Mouse (Mus musculus) limb, embryonic 11.5 days (tissue): Measurements from ENCODE around the gene Cdkl1. TPM values are rescaled to one million over a fixed set of nuclear protein-coding genes. Genes with fewer than 3 reads are reported as not detected.
A peak's percentile ranks its signal among the peaks of the same experiment; 100 is the strongest.

ENCODE experiments used
- ATAC-seq: fragments of 200-750 bp; cut with Nextera tagmentation; 2 replicates; pipeline ENCODE4 v1.8.0; 2017; ENCODE audit warnings: low read depth; ENCODE audit not compliant: insufficient number of reproducible peaks, low FRiP score, low TSS enrichment
- DNase-seq: peaks from one replicate; pipeline ENCODE4 v3.0.0-alpha.2; 2015; ENCODE audit warnings: low spot score
- H3K27ac ChIP-seq: fragments of 300-500 bp; sonication (generic); replicated peaks from 2 replicates; pipeline ENCODE4 v1.5.1; 2014; ENCODE audit warnings: low read depth, mild to moderate bottlenecking, low read length
- H3K27me3 ChIP-seq: fragments of 300-500 bp; sonication (generic); 2 replicates; pipeline ENCODE4 v1.6.1; 2014; ENCODE audit warnings: mild to moderate bottlenecking, low read length, mixed read lengths; ENCODE audit not compliant: control insufficient read depth, insufficient read depth
- H3K36me3 ChIP-seq: fragments of 300-500 bp; sonication (generic); 2 replicates; pipeline ENCODE4 v1.6.1; 2014; ENCODE audit warnings: mild to moderate bottlenecking, low read length, moderate library complexity, mixed read lengths; ENCODE audit not compliant: control insufficient read depth, insufficient read depth
- H3K4me1 ChIP-seq: fragments of 300-500 bp; sonication (generic); 2 replicates; pipeline ENCODE4 v1.6.1; 2014; ENCODE audit warnings: low read length, mixed read lengths; ENCODE audit not compliant: control insufficient read depth, insufficient read depth
- H3K4me2 ChIP-seq: fragments of 300-500 bp; sonication (generic); 2 replicates; pipeline ENCODE4 v1.6.1; 2014; ENCODE audit warnings: low read depth, mild to moderate bottlenecking, moderate library complexity; ENCODE audit not compliant: severe bottlenecking
- H3K4me3 ChIP-seq: fragments of 300-500 bp; sonication (generic); 2 replicates; pipeline ENCODE4 v1.5.1; 2014; ENCODE audit warnings: low read depth, low read length
- H3K9ac ChIP-seq: fragments of 300-500 bp; sonication (generic); 2 replicates; pipeline ENCODE4 v1.6.1; 2014; ENCODE audit warnings: mild to moderate bottlenecking, low read length
- H3K9me3 ChIP-seq: fragments of 300-500 bp; sonication (generic); 2 replicates; pipeline ENCODE4 v1.6.1; 2016; ENCODE audit warnings: low read length; ENCODE audit not compliant: control insufficient read depth
- WGBS: fragments of 180-500 bp; shearing (Covaris S2); extraction: QIAGEN DNeasy Blood & Tissue Kit; methylation state at CpG from one replicate; pipeline ENCODE4 v1.1.7; 2014; 5-methylcytosine and 5-hydroxymethylcytosine counted together
- polyA plus RNA-seq: library from polyadenylated mRNA; unstranded; fragments of >200 nt; fragmentation: Nextera tagmentation; extraction: Ambion mirVana; gene quantifications from 2 replicates; pipeline ENCODE4 v1.2.1, GENCODE M21; 2014

Cdkl1 gene
- polyA plus RNA-seq, 1 experiment from 2014 or later: 1.3 TPM

DNA sequence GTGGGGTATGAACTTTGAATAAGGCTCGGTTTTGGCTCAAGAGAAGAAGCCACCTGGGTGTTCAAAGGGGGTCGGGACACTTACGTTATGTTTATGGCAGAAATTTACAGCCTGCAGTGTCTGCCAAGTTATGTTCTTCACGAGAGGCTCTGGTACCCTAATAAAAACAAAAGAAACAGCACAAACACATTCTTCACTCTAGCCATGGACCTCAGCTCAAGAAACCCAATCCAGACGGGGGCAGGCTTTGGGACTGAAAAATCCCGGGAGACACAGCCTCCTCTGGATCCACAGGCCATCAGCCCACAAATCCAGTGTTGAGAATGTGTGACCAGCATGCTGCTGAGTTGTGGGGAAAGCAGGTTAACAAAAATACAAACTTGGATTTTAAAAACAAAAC is 31.1 kb downstream of the Cdkl1 start:
- H3K9me3 ChIP-seq: no peaks in the 10 kb centered on the region
- H3K9ac ChIP-seq: no peak overlapping the region
- WGBS: 28% methylated on average over 6 of the region's 6 CpGs
- no peaks in the 10 kb centered on the region for H3K36me3 ChIP-seq
- peaks cover 7% of the 10 kb centered on the region for H3K4me1 ChIP-seq
- DNase-seq: peak; percentile 23
- ATAC-seq: no peak
- H3K4me3 ChIP-seq: no peak overlapping the region
- no peak overlapping the region for H3K27ac ChIP-seq
- no peaks in the 10 kb centered on the region for H3K27me3 ChIP-seq
- H3K4me2 ChIP-seq: no peak overlapping the region

DNA sequence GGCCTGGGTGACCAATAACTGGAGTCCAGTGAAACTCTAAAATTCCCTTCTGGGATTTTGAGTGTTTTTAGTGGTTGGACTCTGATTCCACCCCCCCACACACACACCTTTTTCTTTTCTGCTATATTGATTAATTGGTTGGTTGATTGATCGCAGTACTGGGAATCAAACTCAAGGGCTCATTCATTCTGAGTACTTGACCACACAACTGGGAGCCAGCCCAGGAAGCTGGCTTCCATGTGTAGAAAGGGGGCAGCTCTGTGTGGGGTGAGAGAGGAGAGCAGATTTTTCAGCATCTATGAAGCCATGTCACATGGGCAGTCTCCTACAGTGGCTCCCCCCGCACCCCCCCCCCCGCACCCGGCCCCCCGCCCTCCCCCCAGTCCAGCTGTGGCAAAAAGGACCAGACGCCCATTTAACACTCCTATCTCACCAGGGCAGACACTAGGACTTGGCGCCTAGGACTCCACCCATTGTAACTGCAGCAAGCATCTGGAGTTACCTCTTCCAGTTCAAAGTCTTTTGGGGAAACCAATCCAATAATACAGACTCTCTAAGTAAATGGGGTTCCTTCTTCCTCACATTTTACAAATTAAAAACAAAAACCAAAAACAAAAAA is 31.7 kb downstream of the Cdkl1 start:
- Histone ChIP-seq H3K4me3 (no peak overlapping the region), H3K4me2 (peak overlapping the region; percentile 15; the same call in 1 of the 2 replicates), H3K4me1 (peaks cover 7% of the 10 kb centered on the region), H3K36me3 (no peaks in the 10 kb centered on the region), H3K27ac (no peak overlapping the region), H3K9ac (no peak overlapping the region), H3K9me3 (no peaks in the 10 kb centered on the region), H3K27me3 (no peaks in the 10 kb centered on the region)
- WGBS: 16% methylated on average over 7 of the region's 7 CpGs
- ATAC-seq (no peak), DNase-seq (no peak)

DNA sequence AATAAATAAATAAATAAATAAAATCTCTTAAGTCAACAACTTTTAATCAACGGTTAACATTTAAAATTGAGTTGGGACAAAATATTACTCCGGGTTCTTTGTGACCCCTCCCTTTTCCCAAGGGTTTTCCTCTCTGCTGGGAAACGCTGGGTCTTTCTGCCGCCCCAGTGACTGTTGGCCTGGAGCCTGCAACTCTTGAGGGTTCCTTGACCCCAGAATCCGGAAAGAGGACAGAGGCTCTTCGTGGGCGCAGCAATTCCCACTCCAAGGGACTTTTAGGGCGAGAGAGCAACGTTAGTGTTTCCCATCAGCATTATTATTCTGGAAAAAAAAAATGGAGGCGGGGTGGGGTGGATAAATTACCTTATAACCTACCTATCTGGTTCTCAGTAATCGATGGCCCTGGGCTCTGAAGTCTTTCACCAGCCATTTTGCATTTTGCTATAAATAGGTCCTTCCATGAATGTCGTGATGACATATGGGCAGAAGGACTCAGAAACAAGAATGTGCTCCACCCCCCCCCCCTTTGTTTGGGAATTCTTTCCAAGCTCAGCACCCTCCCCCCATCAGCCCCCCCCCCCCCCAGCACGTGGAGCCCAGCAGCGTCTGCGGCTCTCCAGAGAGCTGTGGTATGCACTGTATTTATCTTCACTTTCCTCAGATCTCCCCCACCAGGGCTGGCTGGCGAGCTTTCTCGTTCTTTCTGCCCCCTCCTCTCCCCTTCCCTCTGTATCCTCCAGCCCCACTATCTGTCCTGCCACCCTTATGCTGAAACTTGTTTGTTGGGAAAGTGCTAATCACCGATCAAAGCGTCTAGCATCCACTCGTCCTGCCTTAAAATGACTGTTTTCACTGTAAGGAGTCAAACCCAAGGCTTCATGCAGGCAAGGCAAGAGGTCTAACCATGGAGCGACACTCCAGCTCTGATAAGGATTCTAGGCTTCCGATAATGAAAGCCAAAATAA is 32.6 kb downstream of the Cdkl1 start:
- DNase-seq: peak; percentile 49
- Histone ChIP-seq H3K4me2 (peak overlapping the region; percentile 33), H3K36me3 (no peaks in the 10 kb centered on the region), H3K4me1 (peaks cover 7% of the 10 kb centered on the region), H3K27me3 (no peaks in the 10 kb centered on the region), H3K4me3 (no peak overlapping the region), H3K9ac (no peak overlapping the region), H3K9me3 (no peaks in the 10 kb centered on the region), H3K27ac (no peak overlapping the region)
- no peak for ATAC-seq
- 7% methylated on average over 22 of the region's 22 CpGs for WGBS

- peak; percentile 73 for DNase-seq
- no peaks in the 10 kb centered on the region for H3K27me3 ChIP-seq
- no peak overlapping the region for H3K9ac ChIP-seq
These were observed 33.5 kb downstream of the Cdkl1 start for GRCm38 (mm10) chr12:69757418-69758141.

DNA sequence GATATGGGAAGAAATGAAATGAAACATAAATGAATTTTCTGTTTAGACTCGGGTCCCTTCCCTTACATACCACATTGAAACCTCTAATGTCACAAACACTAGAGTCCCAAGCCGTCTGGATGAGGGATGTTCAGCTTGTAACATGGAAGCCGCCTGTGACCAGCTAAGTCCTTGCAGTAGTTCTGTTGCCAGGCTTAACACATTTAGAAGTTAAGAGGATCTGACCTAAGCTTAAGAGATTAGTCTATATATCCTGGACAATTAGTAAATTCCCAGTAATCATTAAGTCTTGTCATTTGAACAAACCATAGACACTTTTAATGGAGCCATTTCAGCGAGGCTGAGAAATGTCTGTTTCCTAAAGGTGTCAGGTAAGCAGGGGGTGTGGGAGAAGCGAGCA is 35.1 kb downstream of the Cdkl1 start:
- Histone ChIP-seq H3K4me3 (no peak overlapping the region), H3K9me3 (no peaks in the 10 kb centered on the region), H3K4me1 (peaks cover 14% of the 10 kb centered on the region), H3K36me3 (no peaks in the 10 kb centered on the region), H3K27ac (no peak overlapping the region), H3K4me2 (no peak overlapping the region), H3K9ac (no peak overlapping the region), H3K27me3 (no peaks in the 10 kb centered on the region)
- ATAC-seq: no peak
- 80% methylated on average over 5 of the region's 5 CpGs for WGBS
- DNase-seq: no peak

More at GRCm38 (mm10) chr12:69757418-69758141, 33.5 kb downstream of the Cdkl1 start:
- ATAC-seq: no peak
- WGBS: 20% methylated on average over 22 of the region's 22 CpGs
- no peaks in the 10 kb centered on the region for H3K36me3 ChIP-seq
- no peak overlapping the region for H3K27ac ChIP-seq
- 0 out of 2 replicates have a peak overlapping the region, but pooled peaks have one; percentile 24 for H3K4me2 ChIP-seq
- peaks cover 7% of the 10 kb centered on the region for H3K4me1 ChIP-seq
- no peaks in the 10 kb centered on the region for H3K9me3 ChIP-seq
- no peak overlapping the region for H3K4me3 ChIP-seq

GRCm38 (mm10) chr12:69753936-69754335 is 37.1 kb downstream of the Cdkl1 start:
- Histone ChIP-seq H3K9ac (no peak overlapping the region), H3K27ac (no peak overlapping the region), H3K36me3 (no peaks in the 10 kb centered on the region), H3K27me3 (no peaks in the 10 kb centered on the region), H3K4me3 (no peak overlapping the region), H3K9me3 (no peaks in the 10 kb centered on the region), H3K4me2 (no peak overlapping the region), H3K4me1 (peaks cover 9% of the 10 kb centered on the region)
- no peak for DNase-seq
- WGBS: 84% methylated on average over 5 of the region's 5 CpGs
- no peak for ATAC-seq

- Histone ChIP-seq H3K27me3 (no peaks in the 10 kb centered on the region), H3K4me1 (peaks cover 6% of the 10 kb centered on the region), H3K4me2 (no peak overlapping the region), H3K4me3 (no peak overlapping the region), H3K9ac (peak overlapping the region; percentile 23; the same call in 1 of the 2 replicates), H3K36me3 (no peaks in the 10 kb centered on the region), H3K9me3 (no peaks in the 10 kb centered on the region), H3K27ac (peak overlapping the region; percentile 70; the same call in 1 of the 2 replicates)
- ATAC-seq (peak; percentile 72; the same call in 1 of the 2 replicates), DNase-seq (peak; percentile 53)
- 25% methylated on average over 10 of the region's 10 CpGs for WGBS
These were observed 39.2 kb downstream of the Cdkl1 start for GRCm38 (mm10) chr12:69751864-69752341.

GRCm38 (mm10) chr12:69744138-69744537 is 46.9 kb downstream of the Cdkl1 start:
- no peak overlapping the region for H3K27ac ChIP-seq
- DNase-seq: no peak
- no peaks in the 10 kb centered on the region for H3K4me1 ChIP-seq
- ATAC-seq: no peak
- H3K27me3 ChIP-seq: no peaks in the 10 kb centered on the region
- no peak overlapping the region for H3K4me2 ChIP-seq
- H3K36me3 ChIP-seq: no peaks in the 10 kb centered on the region
- WGBS: 91% methylated on average over 5 of the region's 5 CpGs
- no peak overlapping the region for H3K9ac ChIP-seq
- H3K9me3 ChIP-seq: no peaks in the 10 kb centered on the region
- no peak overlapping the region for H3K4me3 ChIP-seq
